Mouse (Mus musculus): ENCODE measurements around the gene Sox14.

The Sox14 gene

GRCm38 (mm10) chr9:99875618-99876372, at the start of gene Sox14:
Sox14 (minus strand) TSS chr9:99876170.
- peak; percentile 7 to 10 for DNase-seq (ENCODE audit: low spot score in 2 of 2)

- DNase-seq (ENCODE audit: low spot score in 2 of 2), result no peak
Measured at GRCm38 (mm10) chr9:99879311-99879710, 3.3 kb upstream of the Sox14 start.

- DNase-seq (ENCODE audit: low spot score in 2 of 2), result no peak
Measured at GRCm38 (mm10) chr9:99878588-99878987, 2.6 kb upstream of the Sox14 start.

- no peak for DNase-seq (ENCODE audit: low spot score in 2 of 2)
Measured at GRCm38 (mm10) chr9:99877056-99877546, 1.1 kb upstream of the Sox14 start.

- no peak for DNase-seq (ENCODE audit: low spot score in 2 of 2)
Measured at GRCm38 (mm10) chr9:99876373-99877055, 544 bp upstream of the Sox14 start.

- DNase-seq (ENCODE audit: low spot score in 2 of 2), result no peak
Measured at GRCm38 (mm10) chr9:99874735-99875617, 994 bp downstream of the Sox14 start.

GRCm38 (mm10) chr9:99873721-99874120, 2.2 kb downstream of the Sox14 start:
- no peak for DNase-seq (ENCODE audit: low spot score in 2 of 2)

GRCm38 (mm10) chr9:99873116-99873620, 2.8 kb downstream of the Sox14 start:
- no peak for DNase-seq (ENCODE audit: low spot score in 2 of 2)

- DNase-seq (ENCODE audit: low spot score in 2 of 2), result no peak
Measured at GRCm38 (mm10) chr9:99872204-99873115, 3.5 kb downstream of the Sox14 start.

GRCm38 (mm10) chr9:99871556-99872203, 4.3 kb downstream of the Sox14 start:
- DNase-seq (ENCODE audit: low spot score in 2 of 2), result no peak

GRCm38 (mm10) chr9:99870780-99871555, 5.0 kb downstream of the Sox14 start:
- DNase-seq (ENCODE audit: low spot score in 2 of 2), result no peak

- no peak for DNase-seq (ENCODE audit: low spot score in 2 of 2)
Measured at GRCm38 (mm10) chr9:99869936-99870779, 5.8 kb downstream of the Sox14 start.

GRCm38 (mm10) chr9:99869275-99869674, 6.7 kb downstream of the Sox14 start:
- no peak for DNase-seq (ENCODE audit: low spot score in 2 of 2)

GRCm38 (mm10) chr9:99868606-99869005, 7.4 kb downstream of the Sox14 start:
- DNase-seq (ENCODE audit: low spot score in 2 of 2), result no peak

GRCm38 (mm10) chr9:99868054-99868453, 7.9 kb downstream of the Sox14 start:
- DNase-seq (ENCODE audit: low spot score in 2 of 2), result no peak

GRCm38 (mm10) chr9:99862936-99863335, 13.0 kb downstream of the Sox14 start:
- DNase-seq (ENCODE audit: low spot score in 2 of 2), result no peak

GRCm38 (mm10) chr9:99854486-99854885, 21.5 kb downstream of the Sox14 start:
- no peak for DNase-seq (ENCODE audit: low spot score in 2 of 2)

- no peak for DNase-seq (ENCODE audit: low spot score in 2 of 2)
Measured at GRCm38 (mm10) chr9:99853356-99853755, 22.6 kb downstream of the Sox14 start.

GRCm38 (mm10) chr9:99850354-99850753, 25.6 kb downstream of the Sox14 start:
- DNase-seq (ENCODE audit: low spot score in 2 of 2), result no peak
